Mouse (Mus musculus) midbrain, embryonic 13.5 days (tissue): ENCODE results near the gene Smim23. TPM values are rescaled to one million over a fixed set of nuclear protein-coding genes. Genes with fewer than 3 reads are reported as not detected.

Source experiments
- ATAC-seq: fragments of 200-750 bp; cut with Nextera tagmentation; 2 replicates; pipeline ENCODE4 v1.8.0; 2017; ENCODE audit warnings: mild to moderate bottlenecking, moderate TSS enrichment, moderate library complexity
- H3K27ac ChIP-seq: fragments of 300-500 bp; sonication (generic); 2 replicates; pipeline ENCODE4 v1.5.1; 2015; ENCODE audit warnings: inconsistent platforms, mild to moderate bottlenecking, moderate library complexity
- H3K27me3 ChIP-seq: fragments of 300-500 bp; sonication (generic); 2 replicates; pipeline ENCODE4 v1.6.1; 2015; ENCODE audit warnings: mild to moderate bottlenecking, inconsistent platforms
- H3K36me3 ChIP-seq: fragments of 300-500 bp; sonication (generic); 2 replicates; pipeline ENCODE4 v1.6.1; 2015; ENCODE audit warnings: mild to moderate bottlenecking, inconsistent platforms
- H3K4me1 ChIP-seq: fragments of 300-500 bp; sonication (generic); replicated peaks from 2 replicates; pipeline ENCODE4 v1.6.1; 2015; ENCODE audit warnings: inconsistent platforms
- H3K4me2 ChIP-seq: fragments of 300-500 bp; sonication (generic); replicated peaks from 2 replicates; pipeline ENCODE4 v1.6.1; 2015; ENCODE audit warnings: moderate library complexity, mild to moderate bottlenecking, inconsistent platforms
- H3K4me3 ChIP-seq: fragments of 300-500 bp; sonication (generic); replicated peaks from 2 replicates; pipeline ENCODE4 v1.5.1; 2015; ENCODE audit warnings: mild to moderate bottlenecking, inconsistent platforms
- H3K9ac ChIP-seq: fragments of 300-500 bp; sonication (generic); replicated peaks from 2 replicates; pipeline ENCODE4 v1.6.1; 2015; ENCODE audit warnings: mild to moderate bottlenecking, inconsistent platforms
- H3K9me3 ChIP-seq: fragments of 300-500 bp; sonication (generic); 2 replicates; pipeline ENCODE4 v1.6.1; 2016; ENCODE audit warnings: mild to moderate bottlenecking, inconsistent platforms
- WGBS: fragments of 180-500 bp; shearing (Covaris S2); methylation state at CpG from one replicate; pipeline ENCODE4 v1.1.7; 2015; 5-methylcytosine and 5-hydroxymethylcytosine counted together
- polyA plus RNA-seq: library from polyadenylated mRNA; unstranded; fragments of >200 nt; fragmentation: Nextera tagmentation; extraction: Ambion mirVana; gene quantifications from 2 replicates; pipeline ENCODE4 v1.2.1, GENCODE M21; 2015

The Smim23 gene
- polyA plus RNA-seq, result not detected in 2 replicates

- Histone ChIP-seq H3K4me2 (no peak within 1 kb of the TSS), H3K9me3 (no peaks in the 10 kb centered on the region), H3K9ac (no peak within 1 kb of the TSS), H3K4me1 (no peaks in the 10 kb centered on the region), H3K27ac (no peak within 1 kb of the TSS), H3K4me3 (no peak within 1 kb of the TSS), H3K27me3 (no peaks in the 10 kb centered on the region), H3K36me3 (no peaks in the 10 kb centered on the region)
- no peak for ATAC-seq
- WGBS, result 81% methylated on average over 1 of the region's 1 CpGs
These were observed at the start of gene Smim23 for GRCm38 (mm10) chr11:32824505-32824904. TSS of gene Smim23 (minus strand) at chr11:32824605.

GRCm38 (mm10) chr11:32868619-32869383, 44.4 kb upstream of the Smim23 start:
- WGBS, result 86% methylated on average over 10 of the region's 10 CpGs

GRCm38 (mm10) chr11:32864615-32865014, 40.2 kb upstream of the Smim23 start:
- Histone ChIP-seq H3K27ac (no peak overlapping the region), H3K27me3 (no peaks in the 10 kb centered on the region), H3K4me3 (no peak overlapping the region), H3K9me3 (no peaks in the 10 kb centered on the region), H3K9ac (no peak overlapping the region), H3K36me3 (no peaks in the 10 kb centered on the region), H3K4me2 (no peak overlapping the region), H3K4me1 (0 out of 2 replicates have a peak, but pooled peaks cover 3% of the 10 kb centered on the region)
- no peak for ATAC-seq
- 92% methylated on average over 5 of the region's 5 CpGs for WGBS

More at GRCm38 (mm10) chr11:32868619-32869383, 44.4 kb upstream of the Smim23 start:
- Histone ChIP-seq H3K4me3 (no peak overlapping the region), H3K9ac (no peak overlapping the region), H3K27me3 (no peaks in the 10 kb centered on the region), H3K36me3 (no peaks in the 10 kb centered on the region), H3K4me1 (0 out of 2 replicates have a peak, but pooled peaks cover 3% of the 10 kb centered on the region), H3K9me3 (no peaks in the 10 kb centered on the region), H3K27ac (no peak overlapping the region), H3K4me2 (no peak overlapping the region)
- no peak for ATAC-seq

GRCm38 (mm10) chr11:32857418-32857879, 33.0 kb upstream of the Smim23 start:
- WGBS, result 45% methylated on average over 8 of the region's 8 CpGs
- ATAC-seq, result no peak
- Histone ChIP-seq H3K27me3 (no peaks in the 10 kb centered on the region; the same call in 1 of the 2 replicates), H3K4me1 (peaks cover 6% of the 10 kb centered on the region), H3K9ac (no peak overlapping the region), H3K9me3 (no peaks in the 10 kb centered on the region), H3K4me3 (no peak overlapping the region), H3K27ac (no peak overlapping the region), H3K4me2 (no peak overlapping the region), H3K36me3 (no peaks in the 10 kb centered on the region)

GRCm38 (mm10) chr11:32846682-32847222, 22.3 kb upstream of the Smim23 start:
- WGBS, result 80% methylated on average over 20 of the region's 20 CpGs
- H3K36me3 ChIP-seq, result no peaks in the 10 kb centered on the region
- no peaks in the 10 kb centered on the region for H3K9me3 ChIP-seq
- no peak overlapping the region for H3K4me3 ChIP-seq
- no peaks in the 10 kb centered on the region for H3K27me3 ChIP-seq
- ATAC-seq, result no peak
- no peak overlapping the region for H3K27ac ChIP-seq
- no peak overlapping the region for H3K4me2 ChIP-seq
- no peak overlapping the region for H3K9ac ChIP-seq
- H3K4me1 ChIP-seq, result no peaks in the 10 kb centered on the region

GRCm38 (mm10) chr11:32841169-32841568, 16.8 kb upstream of the Smim23 start:
- H3K9ac ChIP-seq, result no peak overlapping the region
- no peak for ATAC-seq
- no peak overlapping the region for H3K4me3 ChIP-seq
- H3K4me2 ChIP-seq, result no peak overlapping the region
- no peaks in the 10 kb centered on the region for H3K9me3 ChIP-seq
- H3K36me3 ChIP-seq, result no peaks in the 10 kb centered on the region
- no peaks in the 10 kb centered on the region for H3K4me1 ChIP-seq
- 90% methylated on average over 5 of the region's 5 CpGs for WGBS
- no peaks in the 10 kb centered on the region for H3K27me3 ChIP-seq
- no peak overlapping the region for H3K27ac ChIP-seq

GRCm38 (mm10) chr11:32840256-32840655, 15.9 kb upstream of the Smim23 start:
- ATAC-seq, result no peak
- no peak overlapping the region for H3K27ac ChIP-seq
- H3K4me3 ChIP-seq, result no peak overlapping the region
- H3K4me1 ChIP-seq, result no peaks in the 10 kb centered on the region
- H3K4me2 ChIP-seq, result no peak overlapping the region
- 79% methylated on average over 9 of the region's 9 CpGs for WGBS
- no peaks in the 10 kb centered on the region for H3K9me3 ChIP-seq
- no peak overlapping the region for H3K9ac ChIP-seq
- H3K36me3 ChIP-seq, result no peaks in the 10 kb centered on the region
- H3K27me3 ChIP-seq, result no peaks in the 10 kb centered on the region

- 20% methylated on average over 8 of the region's 8 CpGs for WGBS
- Histone ChIP-seq H3K4me1 (no peaks in the 10 kb centered on the region), H3K27me3 (no peaks in the 10 kb centered on the region), H3K9ac (no peak overlapping the region), H3K4me2 (no peak overlapping the region), H3K4me3 (no peak overlapping the region), H3K27ac (no peak overlapping the region), H3K36me3 (no peaks in the 10 kb centered on the region), H3K9me3 (no peaks in the 10 kb centered on the region)
- no peak for ATAC-seq
These were observed 10.6 kb upstream of the Smim23 start for GRCm38 (mm10) chr11:32835022-32835421.

GRCm38 (mm10) chr11:32834367-32834918, 10.0 kb upstream of the Smim23 start:
- H3K36me3 ChIP-seq, result no peaks in the 10 kb centered on the region
- H3K9ac ChIP-seq, result no peak overlapping the region
- H3K27me3 ChIP-seq, result no peaks in the 10 kb centered on the region
- H3K4me1 ChIP-seq, result no peaks in the 10 kb centered on the region
- no peak overlapping the region for H3K27ac ChIP-seq
- no peak overlapping the region for H3K4me3 ChIP-seq
- 35% methylated on average over 13 of the region's 13 CpGs for WGBS
- no peak overlapping the region for H3K4me2 ChIP-seq
- no peak for ATAC-seq
- no peaks in the 10 kb centered on the region for H3K9me3 ChIP-seq

- Histone ChIP-seq H3K27me3 (no peaks in the 10 kb centered on the region), H3K36me3 (no peaks in the 10 kb centered on the region), H3K4me1 (no peaks in the 10 kb centered on the region), H3K9ac (no peak overlapping the region), H3K9me3 (no peaks in the 10 kb centered on the region), H3K27ac (no peak overlapping the region), H3K4me2 (no peak overlapping the region), H3K4me3 (no peak overlapping the region)
- 94% methylated on average over 12 of the region's 12 CpGs for WGBS
- ATAC-seq, result no peak
These were observed 6.8 kb downstream of the Smim23 start for GRCm38 (mm10) chr11:32817566-32817965.

GRCm38 (mm10) chr11:32814286-32814685, 10.1 kb downstream of the Smim23 start:
- no peak for ATAC-seq
- WGBS, result 90% methylated on average over 8 of the region's 8 CpGs

GRCm38 (mm10) chr11:32809091-32809490, 15.3 kb downstream of the Smim23 start:
- WGBS, result 92% methylated on average over 1 of the region's 1 CpGs
- Histone ChIP-seq H3K4me3 (no peak overlapping the region), H3K27me3 (no peaks in the 10 kb centered on the region), H3K27ac (no peak overlapping the region), H3K36me3 (no peaks in the 10 kb centered on the region), H3K9me3 (no peaks in the 10 kb centered on the region), H3K9ac (no peak overlapping the region), H3K4me1 (0 out of 2 replicates have a peak, but pooled peaks cover 4% of the 10 kb centered on the region), H3K4me2 (no peak overlapping the region)
- no peak for ATAC-seq

More at GRCm38 (mm10) chr11:32814286-32814685, 10.1 kb downstream of the Smim23 start:
- no peak overlapping the region for H3K27ac ChIP-seq
- H3K9me3 ChIP-seq, result no peaks in the 10 kb centered on the region
- H3K27me3 ChIP-seq, result no peaks in the 10 kb centered on the region
- H3K4me1 ChIP-seq, result 0 out of 2 replicates have a peak, but pooled peaks cover 4% of the 10 kb centered on the region
- no peak overlapping the region for H3K9ac ChIP-seq
- no peaks in the 10 kb centered on the region for H3K36me3 ChIP-seq
- no peak overlapping the region for H3K4me3 ChIP-seq
- H3K4me2 ChIP-seq, result no peak overlapping the region
